Mouse (Mus musculus): ENCODE data around the gene Itsn2. TPM values are rescaled to one million over a fixed set of nuclear protein-coding genes. Genes with fewer than 3 reads are reported as not detected.
"Not testable (repeated sequence)": the region's sequence is repeated elsewhere in the genome, so short reads cannot be mapped to it uniquely, and the experiment has no call there.

Itsn2 gene
- total RNA-seq, 2 experiments from 2014 or later: 82.0 to 114 TPM

DNA sequence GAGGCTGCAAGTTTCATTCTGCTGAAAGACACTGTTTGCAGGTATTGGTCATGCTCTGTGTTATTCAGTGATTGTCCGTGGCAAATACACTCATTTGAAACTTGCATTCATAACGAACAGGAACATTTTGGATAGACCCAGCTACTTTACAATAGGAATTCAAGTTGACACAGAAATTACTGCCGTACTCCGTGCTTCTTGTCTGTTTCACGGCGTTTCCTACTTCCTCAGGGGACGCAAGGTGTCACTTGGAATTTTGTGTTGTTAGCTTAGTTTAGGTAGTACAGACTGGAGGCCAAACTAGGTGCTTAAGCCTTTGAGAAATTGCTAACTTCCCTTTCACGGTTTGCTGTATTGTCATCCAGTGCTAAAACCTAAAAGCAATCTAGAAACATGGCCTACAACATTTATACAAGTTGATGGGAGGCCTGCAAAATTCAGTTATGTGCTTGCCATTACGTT is 1.5 kb downstream of the Itsn2 start:
- ATAC-seq (replicated peaks; ENCODE audit: low FRiP score, low TSS enrichment, poor library complexity, severe bottlenecking): 0 out of 2 replicates have a peak, but pooled peaks have one; percentile 2

DNA sequence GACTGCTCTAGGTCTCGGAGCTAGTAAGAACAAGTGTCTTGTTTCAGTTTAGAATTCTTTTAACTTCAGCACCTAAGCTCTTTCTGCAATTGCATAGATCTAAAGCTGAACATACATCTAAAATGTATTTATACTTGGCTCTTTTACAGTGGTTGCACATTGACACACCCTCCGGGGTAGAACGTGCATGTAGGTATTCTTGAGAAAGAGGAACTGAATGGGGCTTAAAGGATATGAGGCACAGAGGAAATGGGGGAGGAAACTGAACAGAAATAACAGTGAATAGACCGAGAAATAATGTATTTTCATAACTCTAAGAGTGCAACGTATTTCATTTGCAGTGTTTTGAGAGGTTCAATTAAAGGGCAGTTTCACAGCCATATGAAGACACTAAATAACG is 2.6 kb downstream of the Itsn2 start:
- no peak for ATAC-seq (replicated peaks; ENCODE audit: low FRiP score, low TSS enrichment, poor library complexity, severe bottlenecking)

DNA sequence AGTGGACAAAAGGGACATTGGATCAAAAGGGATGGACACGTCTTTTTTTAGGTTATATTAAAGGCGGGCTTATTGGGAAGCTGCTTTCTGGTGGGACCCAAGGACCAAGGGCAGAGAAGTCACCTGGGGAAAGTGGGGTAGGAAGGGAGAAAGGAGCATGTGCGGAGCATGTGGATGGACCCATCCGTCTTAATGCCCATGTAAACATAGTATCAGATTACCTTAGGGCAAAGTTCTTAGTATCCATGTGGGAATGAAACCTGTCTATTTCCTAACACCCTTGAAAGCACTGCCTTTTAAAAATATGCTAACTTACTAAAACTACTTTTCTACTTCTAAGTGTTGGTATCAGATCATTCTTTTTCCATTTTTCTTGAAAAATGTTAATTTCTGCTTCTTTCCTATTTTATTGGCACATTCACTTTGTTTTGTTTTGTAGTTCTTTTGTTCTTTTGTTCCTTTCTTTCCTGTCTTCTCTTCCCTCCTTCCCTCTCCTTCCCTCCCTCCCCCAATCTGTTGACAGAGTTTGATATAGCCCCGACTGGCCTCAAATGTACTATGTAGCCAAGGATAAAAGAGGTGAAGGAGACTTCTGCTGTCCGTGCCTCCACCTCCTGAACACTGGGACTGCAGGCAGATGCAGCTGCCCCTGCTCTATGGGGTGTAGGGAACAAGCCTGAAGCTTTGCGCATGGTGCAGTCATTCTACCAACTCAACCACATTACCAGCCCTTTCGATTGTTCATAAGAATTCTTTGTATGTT is 6.4 kb downstream of the Itsn2 start:
- no peak for ATAC-seq (replicated peaks; ENCODE audit: low FRiP score, low TSS enrichment, poor library complexity, severe bottlenecking)

DNA sequence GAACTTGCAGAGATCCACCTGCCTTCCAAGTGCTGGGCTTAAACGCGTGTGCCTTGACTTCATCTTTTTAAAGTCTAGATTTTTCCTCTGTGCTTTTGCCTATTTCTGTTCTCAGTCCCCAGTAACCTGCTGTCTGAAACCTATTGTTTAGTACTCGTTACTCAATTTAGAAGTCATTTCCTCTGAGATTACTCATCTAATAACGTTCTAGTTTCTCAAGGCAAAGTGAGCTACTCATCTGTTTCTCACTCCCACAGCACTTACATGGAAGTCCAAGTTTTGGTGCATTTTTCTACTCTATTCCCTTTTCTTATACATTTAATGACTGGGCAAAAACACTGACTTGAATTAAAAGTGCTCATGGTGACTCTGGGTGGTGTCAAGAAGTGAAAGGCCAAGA is 7.3 kb downstream of the Itsn2 start:
- ATAC-seq (replicated peaks; ENCODE audit: low FRiP score, low TSS enrichment, poor library complexity, severe bottlenecking): no peak

DNA sequence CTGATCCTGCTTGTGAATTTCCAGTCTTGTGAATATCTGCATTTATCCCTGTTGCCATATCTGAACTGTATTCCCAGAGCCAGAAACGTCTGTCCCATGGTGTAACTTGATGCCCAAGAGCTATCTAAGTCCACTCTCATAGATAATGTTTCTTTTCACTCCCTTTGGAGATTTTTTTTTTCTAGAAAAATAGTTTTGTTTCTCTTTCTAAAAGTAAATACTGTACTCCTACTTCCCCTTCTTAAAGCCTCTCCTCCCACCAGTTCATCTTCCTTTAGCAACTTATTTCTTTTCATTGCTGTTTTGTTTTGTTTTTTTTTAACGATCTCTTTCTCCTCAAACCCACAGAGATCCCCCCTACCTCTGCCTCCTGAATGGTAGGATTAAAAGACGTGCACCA is 14.2 kb downstream of the Itsn2 start:
- no peak for ATAC-seq (replicated peaks; ENCODE audit: low FRiP score, low TSS enrichment, poor library complexity, severe bottlenecking)

DNA sequence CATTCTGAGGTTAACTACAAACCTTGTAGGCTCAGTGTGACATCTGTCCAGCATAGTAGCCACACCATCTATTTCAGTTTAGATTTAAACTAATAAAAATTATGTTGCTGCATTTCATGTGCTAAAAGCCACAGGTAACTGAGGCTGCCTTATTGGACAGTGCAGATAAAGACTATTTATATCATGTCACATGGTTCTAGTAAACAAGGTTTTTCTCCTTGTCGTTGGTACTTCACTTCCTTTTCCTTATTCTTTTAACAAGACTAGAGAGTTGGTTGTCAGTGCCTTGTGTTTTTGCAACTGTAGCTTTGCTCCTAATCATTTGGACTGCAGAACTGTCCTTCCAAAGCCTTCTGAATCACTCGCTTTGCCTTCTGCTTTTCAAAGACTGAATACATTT is 22.3 kb downstream of the Itsn2 start:
- no peak for ATAC-seq (replicated peaks; ENCODE audit: low FRiP score, low TSS enrichment, poor library complexity, severe bottlenecking)

DNA sequence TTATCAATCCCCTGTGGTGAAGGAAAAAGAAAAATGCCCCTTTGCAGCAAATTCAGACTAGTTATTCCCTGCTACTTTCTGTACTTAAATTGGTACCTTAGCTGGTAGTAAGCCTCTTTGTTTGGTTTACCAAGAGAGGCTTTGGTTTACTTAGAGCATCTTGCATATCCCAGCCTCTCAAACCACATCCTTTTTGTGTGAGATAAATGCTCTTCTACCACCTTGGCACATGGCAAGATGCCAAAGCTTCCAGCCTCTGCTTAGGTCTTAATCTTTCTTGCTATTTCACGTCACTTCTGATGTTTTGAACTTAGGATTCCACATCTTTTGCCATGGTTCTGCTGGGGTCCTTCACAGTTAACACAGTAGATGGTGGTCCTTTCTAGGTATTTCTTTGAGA is 31.8 kb downstream of the Itsn2 start:
- 0 out of 2 replicates have a peak, but pooled peaks have one; percentile 30 for ATAC-seq (replicated peaks; ENCODE audit: low FRiP score, low TSS enrichment, poor library complexity, severe bottlenecking)

DNA sequence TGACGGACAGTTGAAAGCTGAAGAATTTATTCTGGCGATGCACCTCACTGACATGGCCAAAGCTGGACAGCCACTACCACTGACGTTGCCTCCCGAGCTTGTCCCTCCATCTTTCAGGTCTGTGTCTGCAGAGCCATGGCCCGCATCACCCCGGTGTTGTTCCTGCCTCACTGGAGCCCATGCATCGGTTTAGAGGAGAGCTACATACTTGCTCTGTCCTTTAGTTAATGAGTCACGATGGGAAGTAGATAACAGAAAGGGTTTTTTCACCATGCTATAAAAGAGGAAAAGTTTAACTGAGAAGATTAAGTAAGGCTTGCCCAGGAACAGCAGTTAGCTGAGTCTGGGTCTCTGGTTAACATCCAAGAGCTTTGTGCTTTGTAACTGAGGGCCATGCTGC is 40.5 kb downstream of the Itsn2 start:
- ATAC-seq (replicated peaks; ENCODE audit: low FRiP score, low TSS enrichment, poor library complexity, severe bottlenecking): no peak

DNA sequence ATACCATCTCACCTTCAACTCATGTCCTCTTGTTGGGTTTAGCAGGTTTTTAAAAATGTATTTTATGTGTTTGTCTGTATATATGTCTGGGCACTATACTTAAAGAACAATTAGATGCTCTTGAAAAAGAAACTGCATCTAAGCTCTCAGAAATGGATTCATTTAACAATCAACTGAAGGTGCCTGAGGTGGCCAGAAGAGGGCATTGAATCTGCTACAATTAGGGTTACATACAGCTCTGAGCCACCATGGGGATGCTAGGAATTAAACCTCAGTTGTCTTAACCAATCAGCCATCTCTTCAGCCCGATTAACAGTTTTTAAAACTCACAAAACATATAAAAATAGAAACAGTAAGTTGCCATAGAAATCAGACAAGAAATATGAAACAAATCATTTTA is 46.0 kb downstream of the Itsn2 start:
- no peak for ATAC-seq (replicated peaks; ENCODE audit: low FRiP score, low TSS enrichment, poor library complexity, severe bottlenecking)

DNA sequence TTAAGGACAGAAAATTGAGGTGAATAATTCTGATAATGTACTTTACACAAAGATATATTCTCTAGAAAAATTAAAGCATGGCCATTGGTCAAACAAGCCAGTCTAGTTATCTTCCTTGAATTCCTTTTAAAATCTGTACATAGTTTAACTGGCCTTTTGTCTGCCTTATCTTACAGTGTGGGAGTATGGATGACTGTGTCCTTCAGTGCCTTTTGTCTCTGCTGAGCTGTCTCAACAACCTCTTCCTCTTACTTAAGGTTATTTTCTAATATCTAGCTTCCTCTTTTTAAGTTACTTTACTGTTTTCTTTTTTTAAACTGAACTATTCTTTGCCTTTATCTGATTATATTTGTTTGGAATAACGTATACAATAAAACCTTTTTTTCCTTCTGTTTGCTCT is 48.3 kb downstream of the Itsn2 start:
- ATAC-seq (replicated peaks; ENCODE audit: low FRiP score, low TSS enrichment, poor library complexity, severe bottlenecking): no peak

DNA sequence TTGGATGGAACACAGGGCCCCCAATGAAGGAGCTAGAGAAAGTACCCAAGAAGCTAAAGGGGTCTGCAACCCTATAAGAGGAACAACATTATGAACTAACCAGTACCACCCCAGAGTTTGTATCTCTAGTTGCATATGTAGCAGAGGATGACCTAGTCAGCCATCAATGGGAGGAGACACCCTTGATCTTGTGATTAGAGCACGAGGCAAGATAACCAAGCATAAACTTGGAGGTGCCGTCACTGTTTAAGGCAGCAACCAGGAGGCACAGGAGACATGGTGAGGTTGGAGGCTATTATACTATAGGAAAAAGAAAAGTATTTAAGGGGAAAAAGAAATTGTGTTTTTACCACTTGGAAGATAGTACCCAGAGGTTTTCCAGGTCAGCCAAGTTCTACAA is 64.4 kb downstream of the Itsn2 start:
- no peak for ATAC-seq (replicated peaks; ENCODE audit: low FRiP score, low TSS enrichment, poor library complexity, severe bottlenecking)

DNA sequence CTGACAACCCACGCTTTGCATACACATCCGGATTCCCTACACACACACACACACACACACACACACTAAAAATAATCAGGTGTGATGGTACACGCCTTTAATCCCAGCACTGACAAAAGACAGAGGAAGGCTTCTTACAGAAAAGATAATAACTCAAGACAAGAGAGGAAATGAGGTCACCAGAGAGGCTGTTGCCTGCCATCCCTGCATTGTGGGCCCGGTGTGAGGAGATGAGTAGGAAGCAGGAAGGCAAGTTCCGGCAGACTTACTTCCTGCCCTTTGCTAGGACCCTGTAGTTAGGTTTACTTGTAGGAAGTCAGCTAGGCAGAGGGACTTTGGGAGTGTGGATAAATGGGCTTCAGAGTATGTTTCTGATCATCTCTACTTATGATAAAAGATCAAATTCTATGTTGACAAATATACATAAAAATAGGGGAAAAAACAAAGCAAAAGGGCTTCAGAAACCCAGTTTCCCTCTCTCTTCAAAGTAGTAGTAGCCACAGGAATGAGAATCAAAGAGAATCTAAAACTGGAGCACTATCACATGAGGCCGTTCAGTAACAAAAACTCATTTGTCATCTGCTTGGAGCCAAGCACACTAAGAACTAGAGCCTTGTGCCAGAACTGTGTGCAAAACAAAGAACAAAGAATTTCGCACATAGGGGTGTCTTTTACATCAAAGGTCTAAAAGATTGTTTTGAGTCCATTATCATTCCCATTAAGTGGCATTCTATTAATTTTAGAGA is 72.7 kb downstream of the Itsn2 start:
- ATAC-seq (replicated peaks; ENCODE audit: low FRiP score, low TSS enrichment, poor library complexity, severe bottlenecking): no peak

DNA sequence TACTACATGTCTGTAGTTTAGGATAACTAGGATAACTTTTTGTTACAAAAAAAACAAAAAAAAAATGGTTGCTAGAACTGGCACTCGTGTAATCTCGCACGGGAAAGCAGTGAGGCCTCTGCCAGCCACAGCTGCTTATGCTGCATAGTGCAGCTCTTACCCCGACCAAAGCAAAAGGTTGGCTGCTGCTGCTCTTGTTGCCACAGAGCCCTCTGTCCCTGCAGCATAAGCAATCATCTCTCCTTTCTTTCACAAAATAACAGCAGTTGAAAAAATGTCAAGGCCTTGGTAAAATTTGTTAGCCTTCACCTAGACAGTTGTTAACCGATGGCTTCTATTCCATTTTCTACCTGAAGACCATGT is 73.2 kb downstream of the Itsn2 start:
- ATAC-seq (replicated peaks; ENCODE audit: low FRiP score, low TSS enrichment, poor library complexity, severe bottlenecking): no peak

DNA sequence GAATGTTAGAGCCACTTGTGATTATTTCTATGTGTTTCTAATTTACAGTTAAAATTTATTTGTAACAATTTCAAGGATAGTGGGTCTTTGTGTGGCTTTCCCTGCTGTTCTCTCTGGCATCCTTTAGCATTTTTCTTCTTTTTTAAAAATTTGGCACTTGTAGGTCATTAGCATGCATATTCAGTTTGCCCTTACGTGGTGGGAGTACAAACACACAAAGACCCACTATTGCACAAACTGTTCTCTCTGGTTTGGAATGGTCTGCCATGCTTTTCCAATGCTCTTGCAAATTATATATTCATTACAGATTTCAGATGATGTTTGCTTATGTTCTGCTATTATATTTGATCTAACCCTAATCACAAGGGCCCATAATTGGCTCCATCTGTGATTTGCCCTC is 83.9 kb downstream of the Itsn2 start:
- ATAC-seq (replicated peaks; ENCODE audit: low FRiP score, low TSS enrichment, poor library complexity, severe bottlenecking): no peak

DNA sequence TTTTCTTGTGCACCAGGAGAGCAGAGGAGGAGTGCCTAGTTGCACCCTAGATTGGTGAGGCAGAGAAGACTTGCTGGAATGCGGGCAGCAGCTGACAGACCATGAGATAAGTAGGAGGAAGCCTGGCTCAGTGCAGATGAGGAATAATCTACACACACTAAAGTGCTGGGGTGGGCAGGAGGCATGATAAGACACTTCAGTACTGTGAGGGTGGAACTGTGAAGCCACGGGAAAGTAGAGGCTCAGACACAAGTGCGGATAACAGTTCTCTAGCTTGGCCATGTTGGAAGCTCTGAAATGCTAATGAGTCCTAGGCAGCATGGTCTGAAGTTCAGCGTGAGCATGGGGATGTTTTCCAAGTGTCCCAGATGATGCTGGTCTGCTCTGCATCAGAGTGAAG is 87.5 kb downstream of the Itsn2 start:
- peak; percentile 99 for ATAC-seq (replicated peaks; ENCODE audit: low FRiP score, low TSS enrichment, poor library complexity, severe bottlenecking)

DNA sequence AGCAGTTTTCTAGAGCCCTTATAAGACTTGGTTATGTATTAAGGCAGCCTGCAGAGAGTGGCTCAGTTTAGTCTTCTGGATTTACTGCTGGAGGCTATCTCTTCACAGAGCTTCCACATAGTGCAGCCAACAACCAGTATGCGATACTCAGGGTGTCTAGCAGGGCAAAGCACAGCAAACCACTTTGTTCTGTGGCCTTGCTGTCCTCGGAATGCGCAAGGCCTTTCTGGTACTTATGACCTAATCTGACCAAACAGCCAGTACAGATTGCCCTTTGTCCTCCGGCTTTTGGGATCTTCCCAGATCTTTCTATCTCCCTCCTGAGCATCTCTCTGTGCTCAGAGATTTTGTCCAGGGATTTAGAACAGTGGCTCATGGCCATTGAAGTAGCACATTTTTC is 93.0 kb downstream of the Itsn2 start:
- no peak for ATAC-seq (replicated peaks; ENCODE audit: low FRiP score, low TSS enrichment, poor library complexity, severe bottlenecking)

DNA sequence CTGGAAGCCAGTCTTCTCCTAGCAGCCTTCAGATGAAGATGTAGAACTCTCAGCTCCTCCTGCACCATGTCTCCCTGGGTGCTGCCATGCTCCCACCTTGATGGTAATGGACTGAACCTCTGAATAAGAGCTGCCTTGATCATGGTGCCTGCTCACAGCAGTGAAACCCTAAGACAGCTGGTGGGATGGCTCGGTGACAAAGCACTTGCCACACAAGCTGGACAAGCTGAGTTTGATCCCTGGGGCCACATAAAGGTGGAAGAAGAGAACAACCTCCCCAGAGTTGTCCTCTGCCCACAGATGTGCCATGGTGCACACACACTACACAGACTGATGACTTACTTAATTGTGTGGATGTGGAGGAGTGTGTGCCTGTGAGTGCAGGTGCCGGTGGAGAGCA is 95.9 kb downstream of the Itsn2 start:
- no peak for ATAC-seq (replicated peaks; ENCODE audit: low FRiP score, low TSS enrichment, poor library complexity, severe bottlenecking)

DNA sequence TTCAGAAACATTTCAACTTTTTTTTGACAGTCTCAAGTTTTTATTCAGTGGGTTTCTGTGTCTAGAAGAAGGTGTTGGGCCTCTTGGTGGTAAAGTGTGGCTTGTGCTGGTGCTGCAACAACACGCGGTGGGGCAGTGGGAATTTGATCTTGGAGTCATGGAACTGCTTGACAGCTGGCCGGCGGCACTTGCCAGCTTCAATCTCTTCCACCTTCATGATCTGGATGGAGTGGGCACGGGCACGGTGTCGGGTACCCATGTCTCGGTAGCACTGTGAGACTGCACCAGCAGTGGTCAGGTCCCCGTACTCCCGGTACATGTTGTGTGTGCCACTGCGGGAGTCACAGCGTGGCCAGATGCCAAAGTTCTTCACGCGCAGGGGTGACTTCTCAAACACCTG is 96.9 kb downstream of the Itsn2 start:
- no peak for ATAC-seq (replicated peaks; ENCODE audit: low FRiP score, low TSS enrichment, poor library complexity, severe bottlenecking)

DNA sequence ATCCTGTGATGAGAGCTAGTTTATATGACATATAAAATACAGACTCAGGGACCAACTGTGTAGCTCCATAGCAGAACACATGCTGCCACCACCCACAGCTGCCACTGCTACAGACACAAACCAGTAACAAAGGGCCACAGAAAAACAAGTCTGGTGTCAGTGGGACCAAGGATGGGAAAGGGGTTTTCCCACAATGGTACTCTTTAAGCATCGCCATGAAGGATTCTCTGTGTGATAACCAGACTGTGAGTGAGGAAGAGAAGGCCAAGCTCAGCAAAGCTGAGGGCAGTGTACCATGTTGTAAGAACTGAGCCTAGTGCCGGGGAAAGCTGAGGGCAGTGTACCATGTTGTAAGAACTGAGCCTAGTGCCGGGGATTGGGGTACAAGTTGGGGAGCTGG is 98.8 kb downstream of the Itsn2 start:
- ATAC-seq (replicated peaks; ENCODE audit: low FRiP score, low TSS enrichment, poor library complexity, severe bottlenecking): no peak

DNA sequence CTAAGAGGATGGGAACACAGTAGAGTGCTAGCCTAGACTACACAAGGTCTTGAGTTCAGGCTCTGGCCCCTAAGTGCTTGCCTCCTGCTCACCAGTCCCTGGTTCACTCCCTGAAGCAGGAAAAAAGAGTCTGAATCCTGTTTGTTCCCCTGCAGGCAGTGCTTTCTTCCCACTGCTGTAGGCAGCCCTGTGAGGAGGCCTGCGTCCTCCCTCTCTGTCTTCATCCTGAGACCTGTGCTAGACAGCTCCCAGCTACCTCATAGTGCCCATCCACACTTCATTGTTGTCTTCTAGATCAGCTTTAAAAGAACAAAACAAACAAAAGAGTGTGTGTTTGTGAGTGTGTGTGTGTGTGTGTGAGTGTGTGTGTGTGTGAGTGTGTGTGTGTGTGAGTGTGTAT is 102.1 kb downstream of the Itsn2 start:
- no peak for ATAC-seq (replicated peaks; ENCODE audit: low FRiP score, low TSS enrichment, poor library complexity, severe bottlenecking)

DNA sequence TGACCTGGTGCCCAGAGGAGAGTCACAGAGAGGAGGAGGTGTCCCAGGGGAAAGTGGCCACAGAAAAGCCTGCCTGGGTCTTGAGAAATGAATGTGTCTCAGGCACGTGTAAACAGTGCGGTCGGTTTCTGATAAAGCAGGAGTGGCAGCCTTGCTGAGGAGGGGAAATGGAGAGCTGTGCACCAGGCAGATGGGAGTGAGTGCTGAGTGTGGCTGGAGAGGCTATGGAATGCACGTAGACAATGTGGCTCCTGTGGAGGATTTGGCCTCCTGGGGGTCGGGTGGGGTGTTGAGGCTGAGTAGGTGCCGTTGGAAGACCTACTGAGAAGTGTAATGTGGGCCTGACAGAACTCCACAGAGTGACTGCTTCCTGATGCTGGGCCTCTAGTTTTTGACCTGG is 113.2 kb downstream of the Itsn2 start:
- not testable (repeated sequence) for ATAC-seq (replicated peaks; ENCODE audit: low FRiP score, low TSS enrichment, poor library complexity, severe bottlenecking)
